Mouse (Mus musculus) cerebellum, adult 18-20 months (tissue): ENCODE data around the gene Olfr1032.
"Not testable (repeated sequence)": the region's sequence is repeated elsewhere in the genome, so short reads cannot be mapped to it uniquely, and the experiment has no call there.

Source experiments
- DNase-seq, 2 experiments: peaks; one replicate each; pipeline ENCODE4 v3.0.0; 2021

Olfr1032 gene

DNA sequence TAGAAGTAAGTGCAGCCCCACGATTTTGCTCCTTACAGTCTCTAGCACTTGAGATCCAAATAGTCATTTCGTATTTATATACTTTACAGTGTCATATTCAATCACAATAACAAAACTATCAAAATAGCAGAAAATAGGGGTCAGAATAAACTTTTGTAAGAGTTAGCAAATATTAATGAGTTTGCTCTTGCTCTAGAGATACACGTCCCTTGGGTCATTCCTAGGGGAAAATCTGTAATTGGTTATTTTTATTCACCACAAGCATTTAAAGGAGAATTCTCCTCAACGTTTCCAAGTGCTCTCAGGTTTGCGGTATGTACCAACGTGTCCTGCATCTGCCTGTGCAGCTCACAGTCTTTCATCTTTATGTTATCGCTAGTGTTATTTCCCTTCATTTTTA is at the start of gene Olfr1032:
Gene Olfr1032, plus strand, starts transcription at position 301 of the 400 bp plus-strand sequence.
- no peak for DNase-seq

DNA sequence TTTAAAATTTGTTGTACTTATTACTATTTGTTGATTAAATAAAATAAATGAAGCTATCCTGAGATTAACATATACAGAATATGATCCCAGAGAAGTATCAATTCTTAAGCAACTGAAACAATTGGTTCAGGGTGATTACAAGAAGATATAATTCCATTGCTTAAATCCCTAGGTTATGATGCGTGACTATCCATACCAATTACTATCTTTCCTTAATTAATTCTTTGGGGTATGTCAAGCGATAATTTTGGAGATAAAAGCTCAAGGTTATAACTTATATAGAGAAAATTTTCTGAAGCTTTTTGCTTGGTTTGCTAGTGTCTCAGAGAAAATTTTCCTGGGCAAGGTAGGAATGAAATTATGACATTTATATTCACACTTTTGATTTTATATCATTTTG is 31.7 kb upstream of the Olfr1032 start, which contains the start of gene Olfr1029:
Gene Olfr1029, plus strand, starts transcription at position 301 of the 400 bp plus-strand sequence.
- DNase-seq = no peak

GRCm38 (mm10) chr2:85978976-85979375 is 26.4 kb upstream of the Olfr1032 start, which contains the start of gene Olfr1030:
Olfr1030 (plus strand) TSS chr2:85979276.
- DNase-seq = no peak

DNA sequence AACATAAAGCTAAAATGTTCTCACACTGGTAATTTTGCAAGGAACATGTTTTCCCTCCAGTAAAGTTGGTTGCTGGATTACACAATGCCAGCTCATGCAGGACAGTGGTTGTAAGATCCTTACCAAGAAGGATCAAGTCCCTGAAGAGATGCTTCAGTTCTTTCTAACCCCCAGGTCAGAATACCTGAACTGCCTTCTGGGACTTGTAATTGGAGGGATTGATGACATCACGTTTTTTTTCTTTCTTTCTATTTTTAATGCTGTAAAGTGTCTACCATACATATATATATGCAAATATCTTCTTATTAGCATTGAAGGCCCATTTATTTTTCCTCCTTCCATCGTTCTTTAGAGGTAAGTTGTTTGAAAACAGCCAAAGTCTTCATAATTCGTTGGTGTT is 15.3 kb upstream of the Olfr1032 start, which contains the start of gene Olfr1031:
Gene Olfr1031, plus strand, starts transcription at position 301 of the 400 bp plus-strand sequence.
- DNase-seq = no peak

DNA sequence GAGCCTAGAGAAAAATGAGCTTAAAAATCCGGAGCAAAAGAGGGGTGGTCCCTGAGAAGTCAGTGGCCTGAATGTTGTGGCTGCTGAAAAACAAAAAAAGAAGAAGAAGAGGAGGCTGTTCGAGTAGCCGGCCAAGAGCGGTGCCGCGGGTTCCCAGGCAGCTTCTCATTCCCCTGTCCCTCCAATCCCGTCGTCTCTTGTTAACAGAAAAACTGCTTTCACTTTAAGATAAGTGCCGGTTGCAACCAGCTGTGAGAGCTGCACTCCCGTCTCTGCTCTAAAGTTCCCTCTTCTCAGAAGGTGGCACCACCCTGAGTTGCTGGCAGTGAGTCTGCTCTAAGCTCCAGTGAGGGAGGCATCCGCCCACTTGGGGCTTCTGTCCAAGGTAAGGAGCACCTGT is 15.1 kb downstream of the Olfr1032 start, which contains the start of gene Olfr1033:
Gene Olfr1033, plus strand, starts transcription at position 228 of the 400 bp plus-strand sequence.
- not testable (repeated sequence) for DNase-seq

GRCm38 (mm10) chr2:86021518-86021917 is 16.2 kb downstream of the Olfr1032 start:
- not testable (repeated sequence) for DNase-seq

DNA sequence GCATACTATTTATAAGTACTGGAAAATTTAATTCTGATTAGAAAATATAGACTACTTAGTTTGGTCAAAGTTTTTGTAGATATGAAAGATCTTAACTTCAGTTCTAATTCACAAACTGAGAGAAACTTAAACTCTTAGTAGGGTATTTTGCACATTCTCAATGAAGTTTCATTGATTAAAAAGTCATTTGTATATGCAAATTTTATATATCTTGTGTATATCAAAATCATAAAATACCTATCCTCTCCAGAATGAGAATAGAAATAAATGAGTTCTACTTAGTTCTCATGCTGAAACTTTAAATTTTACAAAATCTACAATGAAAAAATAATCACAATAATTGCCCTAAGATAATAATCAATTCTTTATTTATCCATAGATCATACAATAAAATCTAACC is 40.2 kb downstream of the Olfr1032 start, which contains the start of gene Olfr1034:
Gene Olfr1034, plus strand, starts transcription at position 301 of the 400 bp plus-strand sequence.
- DNase-seq = no peak

- not testable (repeated sequence) for DNase-seq
Observed at GRCm38 (mm10) chr2:86050777-86051176, 45.4 kb downstream of the Olfr1032 start.
